Mouse (Mus musculus) right cerebral cortex, postnatal 4 days (tissue): ENCODE measurements around the gene Gm13271.
"Not testable (repeated sequence)": the region's sequence is repeated elsewhere in the genome, so short reads cannot be mapped to it uniquely, and the experiment has no call there.

Experiments
- DNase-seq: peaks from one replicate; pipeline ENCODE4 v3.0.0-alpha.2; 2022

The Gm13271 gene

GRCm38 (mm10) chr4:88761776-88762175, 7.1 kb downstream of the Gm13271 start:
- peak; percentile 65 for DNase-seq

- not testable (repeated sequence) for DNase-seq
Observed at GRCm38 (mm10) chr4:88762341-88762740, 7.7 kb downstream of the Gm13271 start.

- not testable (repeated sequence) for DNase-seq
Observed at GRCm38 (mm10) chr4:88763384-88764018, 8.8 kb downstream of the Gm13271 start.

- not testable (repeated sequence) for DNase-seq
Observed at GRCm38 (mm10) chr4:88773534-88773933, 18.9 kb downstream of the Gm13271 start, which contains the start of gene Gm13290. Gene Gm13290, plus strand, starts transcription at chr4:88773834.

- DNase-seq: not testable (repeated sequence)
Observed at GRCm38 (mm10) chr4:88776622-88777021, 22.0 kb downstream of the Gm13271 start, which contains the start of gene Gm13289. Gene Gm13289, plus strand, starts transcription at chr4:88776922.

- DNase-seq: not testable (repeated sequence)
Observed at GRCm38 (mm10) chr4:88779550-88779949, 24.9 kb downstream of the Gm13271 start, which contains the start of gene Gm13272. Gene Gm13272, plus strand, starts transcription at chr4:88779850.

- not testable (repeated sequence) for DNase-seq
Observed at GRCm38 (mm10) chr4:88780320-88780719, 25.7 kb downstream of the Gm13271 start.

GRCm38 (mm10) chr4:88781831-88782230, 27.2 kb downstream of the Gm13271 start, which contains the start of gene Ifnz:
Gene Ifnz, plus strand, starts transcription at chr4:88782131.
- not testable (repeated sequence) for DNase-seq

GRCm38 (mm10) chr4:88782335-88782734, 27.7 kb downstream of the Gm13271 start:
- DNase-seq: not testable (repeated sequence)

GRCm38 (mm10) chr4:88785409-88785808, 30.7 kb downstream of the Gm13271 start, which contains the start of gene Gm13276:
Gene Gm13276, plus strand, starts transcription at chr4:88785709.
- DNase-seq: not testable (repeated sequence)

GRCm38 (mm10) chr4:88788402-88788801, 33.7 kb downstream of the Gm13271 start, which contains the start of gene Gm13277:
Gene Gm13277, plus strand, starts transcription at chr4:88788632.
- DNase-seq: peak; percentile 47

- not testable (repeated sequence) for DNase-seq
Observed at GRCm38 (mm10) chr4:88791250-88791649, 36.6 kb downstream of the Gm13271 start, which contains the start of gene Gm13278. Gene Gm13278, plus strand, starts transcription at chr4:88791550.

GRCm38 (mm10) chr4:88793936-88794675, 39.4 kb downstream of the Gm13271 start, which contains the start of gene Gm13275:
Gene Gm13275, plus strand, starts transcription at chr4:88794487.
- DNase-seq: peak; percentile 22

- DNase-seq: not testable (repeated sequence)
Observed at GRCm38 (mm10) chr4:88797097-88797496, 42.4 kb downstream of the Gm13271 start, which contains the start of gene Gm13279. Gene Gm13279, plus strand, starts transcription at chr4:88797397.

GRCm38 (mm10) chr4:88799365-88799764, 44.7 kb downstream of the Gm13271 start, which contains the start of gene Gm13285:
Gene Gm13285, plus strand, starts transcription at chr4:88799665.
- not testable (repeated sequence) for DNase-seq

GRCm38 (mm10) chr4:88802954-88803353, 48.3 kb downstream of the Gm13271 start, which contains the start of gene Gm13287:
Gene Gm13287, plus strand, starts transcription at chr4:88803254.
- DNase-seq: not testable (repeated sequence)
